Mouse (Mus musculus) forebrain, embryonic 15.5 days (tissue): ENCODE results near the gene Phlpp2. TPM values are rescaled to one million over a fixed set of nuclear protein-coding genes. Genes with fewer than 3 reads are reported as not detected.

Experiments used
- polyA plus RNA-seq: library from polyadenylated mRNA; unstranded; fragments of >200 nt; fragmentation: Nextera tagmentation; extraction: Ambion mirVana; gene quantifications from 2 replicates; pipeline ENCODE4 v1.2.1, GENCODE M21; 2015

Gene Phlpp2
- polyA plus RNA-seq, 1 experiment from 2014 or later, result 4.0 TPM

Other genes starting within 250 kb of the Phlpp2 start
- gene Ist1, start 175.3 kb upstream of the Phlpp2 start, polyA plus RNA-seq, result 177 and 181 TPM in 2 replicates
- gene Zfp821, start 163.0 kb upstream of the Phlpp2 start, polyA plus RNA-seq, result 85.6 and 94.3 TPM in 2 replicates
- gene Atxn1l, start 130.8 kb upstream of the Phlpp2 start, polyA plus RNA-seq, result 4.3 and 4.6 TPM in 2 replicates
- 50.4 and 51.8 TPM in 2 replicates for gene Ap1g1, start 90.0 kb upstream of the Phlpp2 start, polyA plus RNA-seq
- 2.0 and 2.2 TPM in 2 replicates for gene Marveld3, start 93.7 kb downstream of the Phlpp2 start, polyA plus RNA-seq
- gene Tat, start 121.9 kb downstream of the Phlpp2 start, polyA plus RNA-seq, result not detected in 2 replicates
- not detected in 2 replicates for gene Chst4, start 171.2 kb downstream of the Phlpp2 start, polyA plus RNA-seq
- gene Zfp612, start 211.2 kb downstream of the Phlpp2 start, polyA plus RNA-seq, result 21.7 and 22.6 TPM in 2 replicates
- not detected in 2 replicates for gene Gm21964, start 232.7 kb downstream of the Phlpp2 start, polyA plus RNA-seq
- gene Gm17720, start 234.2 kb downstream of the Phlpp2 start, polyA plus RNA-seq, result not detected in 2 replicates